14 mouse cellular contexts compared by ENCODE assay signal in genomic region chr14:14492041-14492440, GRCm38 (mm10).
"Had no signal": no experiment of that assay in that cellular context is flagged by ENCODE, and none has a peak within 500 bp of the region (broad histone marks: within the 10 kb centered on the region; RNA-seq: fewer than 3 reads in every experiment).

No protein-coding gene starts in this region.

- DNase-seq: gastrocnemius, postnatal 14 days; gastrocnemius, postnatal 36 days; heart, adult 11 months; heart, adult 2 months; heart, postnatal 14 days; heart, postnatal 36 days; kidney, adult 18-20 months; kidney, adult 8-10 months; kidney, postnatal 10 days; kidney, postnatal 25 days; kidney, postnatal 4 days; layer of hippocampus, adult 9-11 months; layer of hippocampus, postnatal 36 days; left cerebral cortex, postnatal 4 days had no signal
